Mouse (Mus musculus): ENCODE measurements around the gene Grb14.

Grb14 gene

GRCm38 (mm10) chr2:64878275-64878674, 146.5 kb downstream of the Grb14 start:
- DNase-seq (ENCODE audit: low read depth, low spot score): no peak
